Mouse (Mus musculus) intestine, embryonic 16.5 days (tissue): ENCODE results near the gene Trabd. TPM values are rescaled to one million over a fixed set of nuclear protein-coding genes. Genes with fewer than 3 reads are reported as not detected.

Experiments used
- ATAC-seq: fragments of 200-750 bp; cut with Nextera tagmentation; 2 replicates; pipeline ENCODE4 v1.8.0; 2017; ENCODE audit warnings: moderate TSS enrichment, moderate library complexity
- H3K27ac ChIP-seq: fragments of 300-500 bp; sonication (generic); 2 replicates; pipeline ENCODE4 v1.5.1; 2014; ENCODE audit warnings: mild to moderate bottlenecking, low read length
- H3K27me3 ChIP-seq: fragments of 300-500 bp; sonication (generic); replicated peaks from 2 replicates; pipeline ENCODE4 v1.6.1; 2014; ENCODE audit warnings: low read length, control low read depth, mixed read lengths; ENCODE audit not compliant: control insufficient read depth, insufficient read depth
- H3K36me3 ChIP-seq: fragments of 300-500 bp; sonication (generic); 2 replicates; pipeline ENCODE4 v1.6.1; 2014; ENCODE audit warnings: low read length, control low read depth; ENCODE audit not compliant: control insufficient read depth, insufficient read depth
- H3K4me1 ChIP-seq: fragments of 300-500 bp; sonication (generic); 2 replicates; pipeline ENCODE4 v1.6.1; 2014; ENCODE audit warnings: low read length, control low read depth, mixed read lengths; ENCODE audit not compliant: control insufficient read depth, insufficient read depth
- H3K4me2 ChIP-seq: fragments of 300-500 bp; sonication (generic); 2 replicates; pipeline ENCODE4 v1.6.1; 2014; ENCODE audit warnings: low read depth, low read length, control low read depth
- H3K4me3 ChIP-seq: fragments of 300-500 bp; sonication (generic); 2 replicates; pipeline ENCODE4 v1.5.1; 2014; ENCODE audit warnings: mild to moderate bottlenecking, low read length
- H3K9ac ChIP-seq: fragments of 300-500 bp; sonication (generic); 2 replicates; pipeline ENCODE4 v1.6.1; 2014; ENCODE audit warnings: low read depth, low read length
- H3K9me3 ChIP-seq: fragments of 300-500 bp; sonication (generic); 2 replicates; pipeline ENCODE4 v1.6.1; 2016; ENCODE audit warnings: low read length, control low read depth; ENCODE audit not compliant: control insufficient read depth
- WGBS: fragments of 180-500 bp; shearing (Covaris S2); extraction: QIAGEN DNeasy Blood & Tissue Kit; methylation state at CpG from one replicate; pipeline ENCODE4 v1.1.7; 2014; 5-methylcytosine and 5-hydroxymethylcytosine counted together
- polyA plus RNA-seq: library from polyadenylated mRNA; unstranded; fragments of >200 nt; fragmentation: Nextera tagmentation; extraction: Ambion mirVana; gene quantifications from 2 replicates; pipeline ENCODE4 v1.2.1, GENCODE M21; 2015

The Trabd gene
- polyA plus RNA-seq, 1 experiment from 2014 or later = 53.2 TPM

DNA sequence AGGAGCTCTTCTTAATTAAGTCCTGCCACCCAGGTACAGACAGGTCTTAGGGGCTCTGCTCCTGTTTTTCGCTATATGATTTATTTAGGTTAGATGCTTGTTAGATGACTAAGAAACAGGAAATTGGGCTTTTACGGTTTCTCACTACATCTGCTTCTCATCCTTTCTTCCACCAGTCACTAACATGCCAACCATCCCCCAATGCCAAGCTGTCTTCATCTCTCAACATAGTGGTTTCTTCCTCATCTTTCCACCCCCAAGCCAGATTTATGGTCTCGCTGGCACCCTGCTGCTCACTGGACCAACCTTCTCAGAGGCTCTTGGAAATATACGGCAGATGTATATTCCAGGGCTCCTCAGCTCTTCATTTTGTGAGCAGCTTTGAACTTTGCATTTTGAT, 15.7 kb downstream of the Trabd start:
- ATAC-seq = no peak
- no peak overlapping the region for H3K27ac ChIP-seq
- H3K4me1 ChIP-seq = peaks cover 20% of the 10 kb centered on the region
- no peaks in the 10 kb centered on the region for H3K9me3 ChIP-seq
- WGBS = 78% methylated on average over 4 of the region's 4 CpGs
- no peak overlapping the region for H3K4me2 ChIP-seq
- H3K27me3 ChIP-seq = no peaks in the 10 kb centered on the region
- peaks cover 20% of the 10 kb centered on the region for H3K36me3 ChIP-seq
- H3K9ac ChIP-seq = no peak overlapping the region
- no peak overlapping the region for H3K4me3 ChIP-seq

DNA sequence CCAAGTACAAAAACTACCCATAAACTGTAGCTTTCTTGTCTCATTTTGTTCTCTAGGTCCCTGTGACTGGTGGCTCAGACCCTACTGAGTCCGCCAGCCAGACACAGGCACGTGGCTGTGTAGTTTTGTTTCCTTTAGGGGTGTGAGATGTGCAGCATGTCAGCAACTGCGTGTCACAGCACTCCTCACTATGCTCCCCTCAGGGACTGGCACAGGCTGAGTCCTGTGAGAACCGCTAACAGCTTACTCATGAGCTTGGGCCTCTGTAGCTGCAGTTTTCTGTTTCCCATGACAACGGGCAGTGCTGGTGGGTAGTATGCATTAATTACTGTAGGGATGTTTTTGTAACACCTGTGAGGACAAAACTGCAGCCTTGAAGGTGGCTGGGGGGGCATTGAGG, 17.3 kb downstream of the Trabd start:
- H3K9me3 ChIP-seq = no peaks in the 10 kb centered on the region
- H3K4me2 ChIP-seq = no peak overlapping the region
- ATAC-seq = no peak
- H3K9ac ChIP-seq = no peak overlapping the region
- H3K4me1 ChIP-seq = peaks cover 20% of the 10 kb centered on the region
- H3K36me3 ChIP-seq = peaks cover 18% of the 10 kb centered on the region
- H3K27me3 ChIP-seq = no peaks in the 10 kb centered on the region
- H3K4me3 ChIP-seq = no peak overlapping the region
- H3K27ac ChIP-seq = no peak overlapping the region
- WGBS = 81% methylated on average over 5 of the region's 5 CpGs

DNA sequence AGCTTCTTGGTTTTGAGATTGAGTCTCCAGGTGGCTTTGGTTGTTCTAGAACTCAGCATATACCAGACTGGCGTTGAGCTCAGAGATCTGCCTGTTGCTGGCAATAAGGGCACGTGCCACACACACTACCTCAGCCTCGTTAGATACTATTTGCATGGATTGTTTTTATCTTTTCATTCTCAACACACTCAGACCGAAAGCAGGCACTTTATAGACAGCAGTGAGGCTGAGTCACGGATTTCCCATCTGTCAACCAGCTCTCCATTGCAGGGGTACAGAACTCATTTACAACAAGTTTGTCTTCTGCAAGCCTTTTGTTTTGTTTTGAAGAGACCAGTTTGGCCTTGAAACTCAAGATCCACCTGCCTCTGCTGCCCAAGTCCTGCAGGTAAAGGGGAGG, 22.5 kb downstream of the Trabd start:
- Histone ChIP-seq H3K36me3 (peaks cover 43% of the 10 kb centered on the region), H3K27ac (no peak overlapping the region), H3K9ac (no peak overlapping the region), H3K4me1 (no peaks in the 10 kb centered on the region), H3K9me3 (no peaks in the 10 kb centered on the region), H3K4me2 (no peak overlapping the region), H3K4me3 (no peak overlapping the region), H3K27me3 (no peaks in the 10 kb centered on the region)
- 91% methylated on average over 5 of the region's 5 CpGs for WGBS
- ATAC-seq = no peak

DNA sequence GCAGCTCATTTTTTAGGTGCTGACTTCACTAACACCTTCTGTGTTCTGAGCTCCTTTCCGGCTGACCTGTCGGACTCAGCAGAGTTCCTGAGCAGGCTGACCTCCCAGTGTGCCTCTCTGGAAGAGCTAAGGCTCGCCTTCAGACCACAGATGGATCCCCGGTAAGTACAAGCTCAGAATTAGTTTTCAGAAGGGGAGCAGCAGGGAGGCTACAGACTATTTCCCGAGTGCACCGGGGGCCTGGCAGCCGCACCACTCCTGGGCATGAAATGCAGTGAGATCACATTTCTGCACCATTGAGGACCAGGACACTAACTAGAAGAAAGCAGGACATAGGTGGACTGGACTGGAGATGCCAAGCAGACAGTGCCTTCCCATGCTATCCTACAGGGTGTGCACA, 23.7 kb downstream of the Trabd start:
- Histone ChIP-seq H3K9me3 (no peaks in the 10 kb centered on the region), H3K27ac (no peak overlapping the region), H3K27me3 (no peaks in the 10 kb centered on the region), H3K4me3 (no peak overlapping the region), H3K36me3 (peaks cover 49% of the 10 kb centered on the region), H3K4me1 (no peaks in the 10 kb centered on the region), H3K9ac (no peak overlapping the region), H3K4me2 (no peak overlapping the region)
- 92% methylated on average over 7 of the region's 7 CpGs for WGBS
- ATAC-seq = no peak

DNA sequence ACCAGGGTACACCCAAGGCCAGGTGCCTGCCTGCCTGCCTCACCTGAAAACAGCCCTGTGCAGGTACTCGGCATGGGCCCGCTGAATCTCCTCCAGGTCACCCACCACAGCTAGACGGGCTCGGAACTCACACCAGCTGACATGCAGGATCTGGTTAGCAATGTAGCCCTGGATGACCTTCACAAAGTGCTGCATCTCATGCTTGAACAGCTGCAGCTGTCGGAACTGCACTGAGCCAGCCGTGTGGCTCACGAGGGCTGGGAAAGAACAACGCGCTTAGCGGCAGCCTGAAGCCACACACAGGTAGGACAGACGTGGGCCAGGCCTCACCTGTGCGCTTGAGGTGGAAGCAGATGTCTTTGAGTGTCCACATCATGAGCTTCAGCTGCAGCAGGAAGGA, 25.9 kb downstream of the Trabd start:
- no peaks in the 10 kb centered on the region for H3K9me3 ChIP-seq
- H3K4me1 ChIP-seq = no peaks in the 10 kb centered on the region
- no peak for ATAC-seq
- no peak overlapping the region for H3K9ac ChIP-seq
- no peak overlapping the region for H3K4me3 ChIP-seq
- peaks cover 39% of the 10 kb centered on the region for H3K36me3 ChIP-seq
- H3K27ac ChIP-seq = no peak overlapping the region
- H3K27me3 ChIP-seq = no peaks in the 10 kb centered on the region
- no peak overlapping the region for H3K4me2 ChIP-seq
- WGBS = 85% methylated on average over 12 of the region's 12 CpGs

DNA sequence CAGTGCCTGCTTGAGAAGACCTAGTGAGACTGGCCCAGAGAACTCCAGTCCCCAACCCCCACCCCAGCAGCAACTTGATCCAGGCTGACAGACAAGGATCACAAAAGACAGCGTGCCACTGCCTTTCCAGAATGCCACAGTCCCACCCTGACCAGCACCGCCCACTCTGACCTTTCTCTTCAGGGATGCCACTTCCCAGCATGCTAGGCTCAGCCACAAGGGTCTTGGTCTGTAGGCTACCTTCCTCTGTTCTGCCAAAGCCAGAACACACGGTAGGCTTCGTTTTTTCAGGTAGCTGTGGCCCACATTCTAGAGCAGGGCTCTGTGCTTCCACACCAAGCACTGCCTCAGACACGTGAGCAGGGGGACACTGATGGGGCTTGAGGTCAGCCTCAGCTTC, 27.7 kb downstream of the Trabd start:
- Histone ChIP-seq H3K36me3 (peaks cover 41% of the 10 kb centered on the region), H3K27me3 (no peaks in the 10 kb centered on the region), H3K4me2 (no peak overlapping the region), H3K9ac (no peak overlapping the region), H3K9me3 (no peaks in the 10 kb centered on the region), H3K4me1 (no peaks in the 10 kb centered on the region), H3K27ac (no peak overlapping the region), H3K4me3 (no peak overlapping the region)
- 84% methylated on average over 5 of the region's 5 CpGs for WGBS
- ATAC-seq = no peak

DNA sequence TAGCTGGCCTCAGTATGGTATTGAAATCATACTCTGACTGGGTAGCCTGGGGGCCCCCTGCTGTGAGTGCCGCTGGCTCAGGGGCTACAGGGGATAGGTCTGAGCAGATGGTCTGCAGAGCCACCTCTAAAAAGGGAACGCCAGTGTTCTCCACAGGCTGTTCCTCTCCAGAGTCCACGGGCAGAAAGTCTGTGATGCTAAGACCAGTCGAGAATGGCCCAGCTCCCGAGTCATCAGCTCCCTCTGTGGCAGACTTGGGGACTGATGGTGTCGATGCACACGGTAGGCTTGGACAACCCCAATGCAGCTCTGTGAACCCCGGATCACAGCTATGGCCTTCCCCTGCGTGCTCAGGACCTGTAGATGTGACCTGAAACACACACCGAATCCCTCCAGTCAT, 29.0 kb downstream of the Trabd start:
- Histone ChIP-seq H3K36me3 (peaks cover 37% of the 10 kb centered on the region), H3K4me3 (no peak overlapping the region), H3K27me3 (no peaks in the 10 kb centered on the region), H3K27ac (no peak overlapping the region), H3K4me1 (no peaks in the 10 kb centered on the region), H3K9me3 (no peaks in the 10 kb centered on the region), H3K9ac (no peak overlapping the region), H3K4me2 (no peak overlapping the region)
- WGBS = 87% methylated on average over 10 of the region's 10 CpGs
- no peak for ATAC-seq

DNA sequence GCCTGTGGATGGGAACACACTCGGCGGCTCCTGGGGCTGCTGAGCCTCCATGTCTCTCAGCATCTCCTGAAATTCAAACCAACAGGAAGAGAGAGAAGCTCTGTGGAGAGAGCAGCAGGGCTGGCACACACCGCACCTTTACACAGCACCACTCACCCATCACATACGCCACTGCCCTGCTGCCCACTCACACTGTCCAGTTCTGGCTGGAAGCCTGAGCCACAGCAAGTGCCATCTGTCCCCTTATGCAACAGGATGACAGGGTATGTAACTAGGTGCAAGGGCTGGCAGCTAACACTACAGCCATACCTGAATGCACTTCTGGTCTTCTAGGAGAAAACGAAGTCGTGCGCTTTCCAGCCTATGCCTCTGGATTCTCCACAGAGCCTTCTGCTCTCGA, 29.5 kb downstream of the Trabd start:
- H3K36me3 ChIP-seq = peaks cover 35% of the 10 kb centered on the region
- H3K27me3 ChIP-seq = no peaks in the 10 kb centered on the region
- no peak for ATAC-seq
- H3K27ac ChIP-seq = no peak overlapping the region
- no peak overlapping the region for H3K9ac ChIP-seq
- 98% methylated on average over 8 of the region's 8 CpGs for WGBS
- H3K9me3 ChIP-seq = no peaks in the 10 kb centered on the region
- no peak overlapping the region for H3K4me2 ChIP-seq
- H3K4me1 ChIP-seq = no peaks in the 10 kb centered on the region
- H3K4me3 ChIP-seq = no peak overlapping the region

DNA sequence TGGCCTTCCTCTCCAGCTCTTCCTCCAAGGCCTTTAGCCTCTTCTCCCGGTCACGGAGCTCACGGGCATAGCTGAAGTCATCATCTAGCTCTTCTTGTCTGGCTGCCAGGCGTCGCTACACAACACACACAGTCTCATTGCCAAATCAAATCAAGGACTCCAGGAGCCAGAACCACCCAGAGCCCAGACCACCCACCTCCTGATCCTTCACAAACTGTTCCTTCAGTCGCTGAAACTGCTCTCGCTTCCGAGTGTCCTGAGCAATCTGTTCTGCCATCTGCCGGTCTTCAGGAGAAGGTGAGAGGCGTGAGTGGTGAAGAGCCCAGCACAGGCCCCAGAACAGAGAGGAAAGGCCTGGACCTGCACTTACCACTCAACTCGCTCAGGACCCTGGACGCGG, 31.1 kb downstream of the Trabd start:
- WGBS = 91% methylated on average over 13 of the region's 13 CpGs
- H3K9me3 ChIP-seq = no peaks in the 10 kb centered on the region
- no peak overlapping the region for H3K4me3 ChIP-seq
- no peak overlapping the region for H3K4me2 ChIP-seq
- H3K27ac ChIP-seq = no peak overlapping the region
- no peak for ATAC-seq
- H3K36me3 ChIP-seq = peaks cover 21% of the 10 kb centered on the region; the same call in 1 of the 2 replicates
- H3K27me3 ChIP-seq = no peaks in the 10 kb centered on the region
- H3K9ac ChIP-seq = no peak overlapping the region
- no peaks in the 10 kb centered on the region for H3K4me1 ChIP-seq

DNA sequence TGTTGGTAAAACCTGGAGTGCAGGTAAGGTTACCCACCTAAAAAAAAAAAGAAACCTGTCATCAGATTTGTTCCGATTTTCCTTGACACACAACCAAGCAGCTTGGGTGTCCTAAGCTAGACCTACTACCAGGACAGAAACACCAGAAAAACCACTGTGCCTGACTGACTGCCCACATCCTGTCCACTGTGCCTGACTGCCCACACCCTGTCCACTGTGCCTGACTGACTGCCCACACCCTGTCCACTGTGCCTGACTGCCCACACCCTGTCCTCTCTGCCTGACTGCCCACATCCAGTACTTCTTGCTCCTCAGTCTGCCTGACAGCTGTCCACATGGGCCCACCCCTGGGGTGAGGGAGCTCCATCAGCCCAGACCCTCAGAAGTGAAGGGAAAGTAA, 32.1 kb downstream of the Trabd start:
- ATAC-seq = no peak
- 96% methylated on average over 1 of the region's 1 CpGs for WGBS
- Histone ChIP-seq H3K9ac (no peak overlapping the region), H3K4me1 (no peaks in the 10 kb centered on the region), H3K9me3 (no peaks in the 10 kb centered on the region), H3K4me3 (no peak overlapping the region), H3K4me2 (no peak overlapping the region), H3K27ac (no peak overlapping the region), H3K36me3 (peaks cover 21% of the 10 kb centered on the region; the same call in 1 of the 2 replicates), H3K27me3 (no peaks in the 10 kb centered on the region)
